Mouse (Mus musculus) thymus, adult 2 months (tissue): ENCODE data around the gene Gdf7.

Experiments used
- CTCF ChIP-seq: fragments of 200-500 bp; IDR thresholded peaks from 2 replicates; pipeline ENCODE4 v1.5.1; 2012; ENCODE audit warnings: mild to moderate bottlenecking, control low read depth, low read length, moderate library complexity, borderline replicate concordance; ENCODE audit not compliant: control insufficient read depth, poor library complexity, insufficient read depth; ENCODE audit errors: extremely low read depth
- POLR2A ChIP-seq: fragments of 200-500 bp; IDR thresholded peaks from 2 replicates; pipeline ENCODE4 v1.6.1; 2012; ENCODE audit warnings: mild to moderate bottlenecking, low read length, control low read depth, moderate library complexity; ENCODE audit not compliant: control insufficient read depth, poor library complexity, insufficient read depth; ENCODE audit errors: extremely low read depth

GRCm38 (mm10) chr12:8325245-8325942 is 23.6 kb upstream of the Gdf7 start:
- TF ChIP-seq CTCF, result no peak
- no peak for TF ChIP-seq POLR2A
